Mouse (Mus musculus) gonadal fat pad, adult 2 months (tissue): ENCODE measurements around the gene Adam17. TPM values are rescaled to one million over a fixed set of nuclear protein-coding genes. Genes with fewer than 3 reads are reported as not detected.
A peak's percentile ranks its signal among the peaks of the same experiment; 100 is the strongest.

Source experiments
- DNase-seq: peaks from one replicate; pipeline ENCODE4 v3.0.0-alpha.2; 2012; ENCODE audit warnings: low read depth
- polyA plus RNA-seq: library from polyadenylated mRNA; depleted of rRNA; stranded (reverse); fragments of >200 nt; gene quantifications from 2 replicates; pipeline ENCODE4 v1.2.3, GENCODE M21; 2012

Gene Adam17
- polyA plus RNA-seq, 1 experiment, result 36.1 TPM

- no peak for DNase-seq
Observed at GRCm38 (mm10) chr12:21362686-21363085, 10.7 kb downstream of the Adam17 start.

DNA sequence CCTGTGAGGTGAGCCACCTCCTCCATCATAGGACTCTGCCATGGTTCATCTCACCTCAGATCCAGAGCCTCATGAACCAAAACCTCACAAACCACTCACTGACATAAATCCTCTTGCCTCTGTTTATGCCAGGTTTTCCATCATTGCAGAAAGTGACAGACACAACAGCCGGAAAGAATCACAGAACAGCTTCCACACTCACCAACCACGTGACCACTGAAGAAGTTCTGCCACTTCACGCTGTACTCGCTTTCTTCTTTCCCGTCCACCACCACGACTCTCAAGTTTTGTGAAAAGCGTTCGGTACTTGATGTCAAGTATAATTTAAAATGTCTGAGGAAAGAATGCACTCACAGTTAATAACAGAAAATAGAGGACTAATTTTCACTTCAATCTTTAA lies 19.8 kb downstream of the Adam17 start:
- no peak for DNase-seq

- DNase-seq, result no peak
Observed at GRCm38 (mm10) chr12:21350113-21350876, 23.1 kb downstream of the Adam17 start.

DNA sequence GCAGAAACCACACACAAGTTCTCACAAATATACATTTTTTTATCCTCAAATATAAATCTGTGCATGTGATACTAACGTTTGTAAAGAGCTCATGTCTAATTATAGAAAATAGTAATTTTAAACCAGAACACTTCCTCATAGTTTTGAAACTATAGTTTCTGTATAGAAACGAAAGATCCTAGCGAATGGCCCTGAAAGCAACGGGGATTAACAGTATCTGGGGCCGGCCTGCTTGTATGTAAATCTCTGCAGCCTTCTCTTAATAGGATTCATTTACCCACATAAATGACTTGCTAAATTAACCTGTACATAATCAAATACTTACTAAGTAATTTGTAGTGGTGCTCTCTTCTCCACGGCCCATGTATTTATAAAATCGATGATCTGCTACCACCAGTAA lies 26.5 kb downstream of the Adam17 start:
- no peak for DNase-seq

- DNase-seq, result no peak
Observed at GRCm38 (mm10) chr12:21340674-21341073, 32.8 kb downstream of the Adam17 start.

DNA sequence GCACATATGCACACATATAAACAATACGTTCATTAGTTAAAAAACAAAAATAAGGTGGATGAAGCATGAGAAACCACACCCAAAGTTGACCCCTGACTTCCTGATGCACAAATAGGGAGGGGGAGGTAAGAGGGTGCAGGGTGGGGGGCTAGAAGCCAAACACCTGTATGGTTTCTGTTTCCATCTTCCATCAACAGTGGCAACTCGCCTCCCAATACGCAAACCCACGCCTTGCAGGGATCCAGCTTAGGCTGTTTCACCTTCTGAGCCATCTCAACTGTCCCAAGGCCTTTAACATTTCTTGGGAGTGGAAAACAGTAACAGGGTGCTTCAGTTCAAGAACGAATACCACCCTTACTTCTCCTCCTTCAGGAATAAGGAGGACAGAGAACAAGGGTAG lies 36.3 kb downstream of the Adam17 start:
- DNase-seq, result no peak

DNA sequence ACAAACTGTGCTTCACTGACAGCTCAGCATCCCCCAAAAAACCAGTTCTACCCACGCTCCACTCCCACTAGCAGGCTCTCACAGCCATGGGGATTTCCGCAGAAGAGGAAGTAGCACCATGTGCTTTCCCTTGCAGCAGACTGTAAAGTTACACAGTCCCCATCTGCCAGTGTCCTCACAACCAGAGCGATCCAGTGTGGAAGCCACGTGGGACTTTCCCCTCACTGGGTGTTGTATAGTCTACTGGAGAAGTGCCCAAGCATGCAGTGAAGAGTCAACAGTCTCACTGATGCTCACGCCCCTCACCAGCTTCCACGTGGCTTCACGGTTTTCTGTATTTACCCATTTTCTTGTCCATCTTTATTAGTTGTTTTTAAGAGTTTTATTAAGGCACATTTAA lies 37.6 kb downstream of the Adam17 start:
- DNase-seq, result no peak

GRCm38 (mm10) chr12:21333766-21334165 lies 39.7 kb downstream of the Adam17 start:
- DNase-seq, result no peak

- no peak for DNase-seq
Observed at GRCm38 (mm10) chr12:21333021-21333420, 40.4 kb downstream of the Adam17 start.

GRCm38 (mm10) chr12:21331711-21332110 lies 41.7 kb downstream of the Adam17 start:
- no peak for DNase-seq

DNA sequence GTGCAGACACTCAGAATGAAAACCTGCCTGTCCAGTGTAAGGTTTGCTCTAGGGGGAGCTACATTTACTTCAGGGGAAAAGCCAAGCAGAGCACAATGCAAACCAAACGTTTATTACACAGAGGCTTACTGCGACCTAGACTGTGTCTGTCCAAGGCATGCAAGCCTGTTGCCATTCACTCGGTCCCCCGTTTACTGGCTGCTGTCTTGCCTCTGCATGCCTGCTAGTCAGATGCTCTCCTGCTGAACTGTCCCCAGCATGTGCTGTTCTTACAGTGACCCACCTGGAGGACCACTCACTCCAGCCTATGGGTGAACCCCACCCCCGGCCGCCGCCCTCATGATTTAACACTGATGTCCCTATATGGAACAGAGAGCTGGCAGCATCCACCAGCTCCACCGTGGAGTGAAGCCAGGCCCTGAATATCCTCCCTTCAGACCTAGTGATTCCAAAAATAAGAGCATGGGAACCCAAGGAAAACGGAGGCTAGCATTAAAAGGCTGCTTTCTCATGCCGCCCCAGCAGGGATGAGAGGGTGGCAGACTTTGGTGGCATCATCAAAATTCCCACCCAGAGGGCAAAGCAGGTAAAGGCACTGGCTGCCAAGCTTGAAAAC lies 42.4 kb downstream of the Adam17 start:
- no peak for DNase-seq

DNA sequence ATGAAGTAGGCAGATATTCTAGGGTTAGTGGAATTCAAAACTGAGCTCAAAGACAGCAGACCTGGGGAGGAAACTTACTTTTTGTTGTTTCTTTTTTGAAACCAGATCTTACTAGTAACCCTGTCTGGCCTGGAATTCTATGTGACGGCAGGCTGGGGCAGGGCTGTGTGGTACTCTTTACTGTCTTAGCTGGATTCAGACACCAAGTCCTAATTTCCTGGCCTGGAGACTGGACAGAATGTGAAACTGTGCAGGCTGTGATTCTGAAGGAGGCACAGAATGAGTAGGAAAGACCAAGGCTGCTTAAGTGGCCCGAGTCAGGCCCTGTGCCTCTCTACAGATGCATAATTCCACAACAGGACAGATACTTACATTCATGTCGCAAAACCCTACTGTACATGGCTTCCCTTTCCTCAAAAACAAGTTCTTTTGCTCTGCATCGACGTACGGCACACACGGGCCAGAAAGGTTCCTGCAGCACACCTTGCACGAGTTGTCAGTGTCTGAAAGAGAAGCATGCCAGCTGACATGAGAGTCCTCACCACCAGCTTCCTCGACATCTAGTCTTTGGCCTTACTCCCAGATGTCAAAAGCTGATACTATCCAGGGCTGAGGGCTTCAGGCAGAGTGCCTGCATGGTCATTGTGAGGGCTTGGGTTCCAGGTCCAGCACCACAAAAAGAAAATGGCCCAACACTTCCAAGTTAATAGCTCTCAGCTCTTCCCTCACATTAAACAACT lies 43.6 kb downstream of the Adam17 start:
- no peak for DNase-seq

GRCm38 (mm10) chr12:21326325-21326724 lies 47.1 kb downstream of the Adam17 start:
- DNase-seq, result no peak

- no peak for DNase-seq
Observed at GRCm38 (mm10) chr12:21325266-21325665, 48.2 kb downstream of the Adam17 start.

DNA sequence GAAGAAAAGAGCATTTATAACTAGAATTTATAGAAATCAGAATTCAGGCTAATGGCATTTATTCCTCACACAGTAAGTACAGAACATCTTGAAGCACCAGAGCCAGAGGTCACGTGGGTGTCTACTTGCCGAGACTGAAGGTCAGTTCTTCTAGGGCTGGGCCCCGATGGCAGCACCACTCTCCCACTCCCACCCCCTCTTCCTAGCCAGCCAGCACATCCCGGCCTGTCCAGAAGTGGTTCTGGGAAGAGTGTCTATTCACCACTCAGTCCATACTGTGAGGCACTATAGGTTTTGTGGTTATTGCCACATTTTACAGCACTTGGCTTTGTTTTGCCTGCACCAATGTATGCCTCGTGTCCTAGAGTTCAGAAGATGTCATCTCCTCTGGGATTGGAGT lies 49.3 kb downstream of the Adam17 start:
- DNase-seq, result no peak

DNA sequence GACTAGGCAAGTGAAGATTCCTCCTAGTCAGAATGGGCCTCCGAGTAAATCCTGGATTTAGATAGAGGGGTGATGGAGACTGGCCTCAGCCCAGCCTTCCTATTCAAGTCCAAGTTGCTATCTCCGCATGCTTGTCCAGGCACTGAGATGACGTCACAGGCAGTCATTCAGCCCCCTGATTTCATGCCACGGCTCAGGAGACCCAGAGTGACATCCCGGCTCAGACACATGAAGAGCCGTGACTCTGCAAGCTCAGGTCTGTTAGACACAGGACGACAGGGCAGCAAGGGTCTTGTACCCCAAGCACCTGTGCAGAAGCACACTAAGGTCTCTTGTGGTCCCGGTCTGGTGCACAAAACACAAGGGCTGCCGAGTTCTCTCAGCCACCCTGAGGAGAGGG lies 50.6 kb downstream of the Adam17 start:
- no peak for DNase-seq

DNA sequence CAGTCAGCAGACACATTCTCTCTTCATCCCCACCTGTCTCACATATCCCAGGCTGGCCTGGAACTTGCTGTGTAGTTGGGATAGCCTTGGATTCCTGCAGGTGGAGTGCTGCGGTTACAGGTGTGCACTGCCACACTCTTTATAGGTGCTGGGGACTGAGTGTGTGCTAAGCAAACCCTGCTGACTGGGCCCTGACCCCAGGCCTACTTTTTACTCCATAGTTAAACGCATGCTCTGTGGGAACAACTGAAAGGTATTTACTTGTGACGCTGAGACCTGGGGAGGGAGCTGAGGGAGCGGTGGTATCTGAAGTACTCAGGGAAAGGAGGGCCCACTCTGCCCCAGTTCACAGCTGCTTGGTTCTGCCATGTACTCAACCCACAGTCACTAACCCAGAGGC lies 51.1 kb downstream of the Adam17 start:
- DNase-seq, result no peak

DNA sequence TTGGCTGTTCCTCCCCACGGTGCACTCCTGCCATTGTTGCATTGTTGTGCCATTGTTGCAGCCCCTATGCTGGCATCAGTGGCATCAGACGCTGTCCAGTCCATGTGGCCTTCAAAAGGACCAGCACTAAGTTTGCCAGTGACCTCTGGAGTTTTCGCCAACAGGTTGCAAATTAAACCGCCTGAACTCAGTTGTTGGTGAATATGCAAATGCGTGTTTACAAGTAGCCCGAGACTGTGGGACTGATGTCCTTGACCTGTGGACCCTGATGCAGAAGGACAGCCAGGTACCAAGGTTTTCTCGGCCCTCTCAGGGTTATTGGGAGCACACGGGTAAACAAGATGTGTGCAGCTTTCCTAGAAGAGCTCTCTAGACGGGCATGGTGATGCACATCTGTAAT lies 52.3 kb downstream of the Adam17 start:
- DNase-seq, result no peak

GRCm38 (mm10) chr12:21320317-21320716 lies 53.1 kb downstream of the Adam17 start:
- DNase-seq, result no peak

DNA sequence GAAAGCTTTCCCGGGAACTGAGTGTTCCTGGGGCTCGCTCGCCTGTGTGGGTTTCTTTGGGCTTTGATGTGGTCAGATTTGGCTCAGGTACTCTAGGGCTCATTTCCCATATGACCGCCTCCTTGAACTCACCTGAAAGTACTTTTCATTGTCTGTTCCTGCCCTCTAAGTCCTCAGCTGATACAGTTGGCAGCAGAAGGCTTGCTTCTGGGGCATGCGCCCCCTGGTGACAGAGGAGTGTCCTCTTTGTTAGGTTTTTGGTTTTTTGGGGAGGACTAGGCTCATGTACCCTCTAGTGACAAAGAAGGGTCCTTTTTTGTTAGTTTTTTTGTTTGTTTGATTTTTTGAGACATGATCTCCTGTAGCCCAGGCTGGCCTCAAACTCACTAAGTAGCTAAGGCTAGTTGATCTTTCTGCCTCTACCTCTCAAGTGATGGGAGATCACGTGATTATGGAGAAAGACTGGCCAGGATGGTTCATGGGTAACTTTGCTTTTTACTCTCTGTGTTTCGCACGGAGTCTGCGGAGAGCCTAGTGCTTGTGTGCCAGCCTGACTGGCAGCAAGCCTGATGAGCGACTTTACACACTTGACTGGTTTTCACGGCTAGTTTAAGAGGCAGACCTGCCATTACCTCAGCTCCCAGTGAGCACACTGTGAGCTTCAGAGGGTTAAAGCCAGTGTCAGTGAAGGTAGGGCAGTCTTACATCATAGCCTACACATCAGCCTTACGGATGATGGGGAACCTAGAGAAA lies 55.1 kb downstream of the Adam17 start:
- peak; percentile 41 for DNase-seq

DNA sequence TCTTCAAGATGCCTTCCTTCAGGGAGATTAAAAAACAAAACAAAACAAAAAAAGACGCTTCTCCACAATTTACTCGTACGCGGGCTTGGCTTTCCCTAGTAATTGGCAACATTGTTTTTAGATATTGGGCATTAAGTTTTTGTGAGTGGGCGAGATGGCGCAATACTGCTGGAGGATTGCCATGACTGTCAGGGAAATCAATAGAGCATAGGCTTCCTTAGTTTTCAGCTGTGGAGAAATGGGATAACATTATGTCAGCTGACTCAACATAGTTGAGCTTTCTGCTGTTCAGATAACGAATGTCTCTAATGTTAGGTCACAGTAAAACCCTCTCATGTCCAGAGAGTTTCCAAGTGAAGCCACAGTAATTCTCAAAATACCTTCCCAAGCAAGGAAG lies 56.6 kb downstream of the Adam17 start:
- DNase-seq, result peak; percentile 33
